Mouse (Mus musculus) kidney, postnatal 4 days (tissue): ENCODE measurements around the gene March9.
"Not testable (repeated sequence)": the region's sequence is repeated elsewhere in the genome, so short reads cannot be mapped to it uniquely, and the experiment has no call there.

Experiments used
- DNase-seq, 2 experiments: peaks; one replicate each; pipeline ENCODE4 v3.0.0; 2021; ENCODE audit warnings: mixed read lengths in 2 of 2

Gene March9

GRCm38 (mm10) chr10:127078677-127079575 is 18.9 kb upstream of the March9 start:
- peak; percentile 69 to 70 for DNase-seq

- DNase-seq = no peak
Observed at GRCm38 (mm10) chr10:127078001-127078676, 18.2 kb upstream of the March9 start.

DNA sequence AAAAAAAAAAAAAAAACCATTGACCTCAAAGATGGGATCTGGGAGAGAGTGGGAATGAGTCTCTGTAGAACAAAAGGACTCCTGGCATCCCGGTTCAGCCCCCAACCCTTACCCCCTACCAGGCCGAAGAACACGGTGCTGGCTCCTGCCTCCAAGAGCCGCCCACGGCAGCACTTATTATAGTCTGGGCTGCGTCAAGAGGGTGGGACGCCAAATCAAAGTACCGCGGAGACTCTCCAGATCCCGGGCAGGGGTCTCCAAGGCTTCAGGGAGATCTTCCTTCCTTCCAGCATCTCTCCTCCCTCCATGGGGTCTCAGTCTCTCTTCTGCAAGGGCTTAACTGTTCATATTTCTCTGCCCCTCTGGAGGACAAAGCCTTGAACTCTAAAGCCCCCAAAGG is 17.5 kb upstream of the March9 start:
- DNase-seq = no peak

DNA sequence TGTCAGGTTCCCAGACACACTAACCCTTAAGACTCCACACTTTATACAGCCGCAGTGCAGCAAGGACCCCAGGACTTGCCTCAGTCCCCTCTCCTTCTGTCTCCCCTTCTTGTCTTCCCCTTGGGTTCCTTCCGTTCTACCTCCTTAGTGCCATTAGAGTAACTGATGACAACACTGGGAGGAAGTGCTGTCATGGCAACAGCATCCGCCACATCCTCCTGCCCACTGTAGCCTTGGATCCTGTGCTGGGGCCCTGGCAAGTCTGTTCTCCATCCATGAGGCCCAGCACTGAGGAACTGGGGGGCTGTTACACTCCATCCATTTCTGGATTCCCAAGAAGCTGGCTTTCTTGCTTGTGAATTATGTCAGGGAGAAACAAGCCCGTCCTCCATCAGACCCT is 16.1 kb upstream of the March9 start:
- no peak for DNase-seq

DNA sequence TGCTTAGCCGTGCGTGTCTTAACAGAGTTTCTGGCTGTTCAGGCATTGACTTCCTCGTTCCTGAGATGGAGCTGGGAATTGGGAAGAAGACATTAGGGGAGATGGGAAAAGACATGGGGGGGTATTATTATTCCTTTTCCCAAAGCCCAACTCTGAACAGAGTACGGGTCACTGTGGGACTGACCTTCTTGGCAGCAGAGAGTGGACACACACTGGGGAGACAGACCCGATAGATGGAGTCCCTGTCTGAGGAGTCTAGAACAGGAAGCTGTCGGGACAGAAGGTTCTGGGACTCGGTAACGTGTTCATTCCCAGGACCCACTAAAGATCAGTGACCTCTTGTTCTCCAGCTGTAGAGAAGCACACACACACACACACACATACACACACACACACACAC is 15.7 kb upstream of the March9 start:
- DNase-seq = no peak

DNA sequence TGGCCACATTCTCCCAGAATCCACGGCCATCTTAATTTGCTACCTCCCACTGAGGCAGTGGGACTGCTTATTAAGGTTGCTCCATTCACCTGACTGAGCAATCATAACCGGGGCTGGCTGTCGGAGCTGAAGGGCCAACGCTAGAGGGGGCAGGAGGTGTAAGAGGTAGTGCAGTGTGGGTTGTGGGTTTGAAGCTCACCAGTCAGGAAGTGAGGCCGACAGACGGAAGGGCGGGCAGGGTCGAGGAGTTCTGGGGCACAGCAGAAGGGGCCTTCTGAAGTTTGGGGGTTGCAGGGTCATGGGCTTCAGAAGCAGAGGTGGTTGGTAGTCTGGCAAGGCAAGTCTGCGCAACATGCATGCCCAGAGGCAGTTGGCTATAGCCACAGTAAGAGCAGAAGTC is 15.1 kb upstream of the March9 start, which contains the start of gene Agap2:
Agap2 (plus strand) TSS at position 205 of the 400 bp plus-strand sequence.
- DNase-seq = no peak

DNA sequence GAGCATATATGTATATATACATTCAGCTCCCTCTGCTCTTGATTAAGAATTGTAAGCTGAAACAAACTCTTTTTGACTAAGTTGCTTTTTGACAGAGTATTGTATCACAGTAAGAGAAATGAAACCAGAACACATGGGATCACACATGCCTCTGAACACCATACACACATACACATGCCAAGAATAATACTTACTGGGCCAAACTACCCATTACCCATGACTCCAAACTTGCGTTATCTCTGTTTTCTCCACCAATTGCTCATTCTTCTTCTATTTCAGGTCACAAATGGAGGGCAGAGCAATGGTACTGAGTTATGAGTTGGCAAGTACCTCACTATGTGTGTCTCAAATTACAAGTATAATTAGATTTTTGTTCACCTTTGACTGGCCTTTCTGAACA is 14.0 kb upstream of the March9 start:
- DNase-seq = no peak

DNA sequence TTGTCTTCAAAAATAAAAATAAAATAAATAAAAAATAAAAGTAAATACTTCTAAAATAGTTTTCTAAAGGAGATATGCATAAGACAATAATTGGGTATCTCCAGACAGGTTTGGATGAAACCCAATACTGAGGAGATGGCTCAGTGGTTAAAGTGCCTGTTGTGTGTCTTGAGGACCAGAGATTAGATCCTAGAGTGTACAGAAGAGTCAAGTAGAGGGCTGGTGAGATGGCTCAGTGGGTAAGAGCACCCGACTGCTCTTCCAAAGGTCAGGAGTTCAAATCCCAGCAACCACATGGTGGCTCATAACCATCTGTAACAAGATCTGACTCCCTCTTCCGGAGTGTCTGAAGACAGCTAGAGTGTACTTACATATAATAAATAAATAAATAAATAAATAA is 13.0 kb upstream of the March9 start:
- DNase-seq = not testable (repeated sequence)

DNA sequence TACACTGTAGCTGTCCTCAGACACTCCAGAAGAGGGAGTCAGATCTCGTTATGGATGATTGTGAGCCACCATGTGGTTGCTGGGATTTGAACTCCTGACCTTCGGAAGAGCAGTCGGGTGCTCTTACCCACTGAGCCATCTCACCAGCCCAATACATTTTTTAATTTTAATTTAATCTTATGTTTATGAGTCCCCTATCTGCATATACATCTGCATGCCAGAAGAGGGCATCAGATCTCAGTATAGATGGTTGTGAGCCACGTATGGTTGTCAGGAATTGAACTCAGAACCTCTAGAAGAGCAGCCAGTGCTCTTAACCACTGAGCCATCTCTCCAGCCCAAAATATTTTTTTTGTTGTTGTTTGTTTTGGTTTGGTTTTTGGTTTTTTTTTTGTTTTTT is 12.3 kb upstream of the March9 start:
- DNase-seq = not testable (repeated sequence)

GRCm38 (mm10) chr10:127071203-127071602 is 11.2 kb upstream of the March9 start:
- no peak for DNase-seq

- peak; percentile 88 to 93 for DNase-seq
Observed at GRCm38 (mm10) chr10:127070190-127071121, 10.5 kb upstream of the March9 start, which contains the start of gene Tspan31. TSS of gene Tspan31 (minus strand) at chr10:127070264.

DNA sequence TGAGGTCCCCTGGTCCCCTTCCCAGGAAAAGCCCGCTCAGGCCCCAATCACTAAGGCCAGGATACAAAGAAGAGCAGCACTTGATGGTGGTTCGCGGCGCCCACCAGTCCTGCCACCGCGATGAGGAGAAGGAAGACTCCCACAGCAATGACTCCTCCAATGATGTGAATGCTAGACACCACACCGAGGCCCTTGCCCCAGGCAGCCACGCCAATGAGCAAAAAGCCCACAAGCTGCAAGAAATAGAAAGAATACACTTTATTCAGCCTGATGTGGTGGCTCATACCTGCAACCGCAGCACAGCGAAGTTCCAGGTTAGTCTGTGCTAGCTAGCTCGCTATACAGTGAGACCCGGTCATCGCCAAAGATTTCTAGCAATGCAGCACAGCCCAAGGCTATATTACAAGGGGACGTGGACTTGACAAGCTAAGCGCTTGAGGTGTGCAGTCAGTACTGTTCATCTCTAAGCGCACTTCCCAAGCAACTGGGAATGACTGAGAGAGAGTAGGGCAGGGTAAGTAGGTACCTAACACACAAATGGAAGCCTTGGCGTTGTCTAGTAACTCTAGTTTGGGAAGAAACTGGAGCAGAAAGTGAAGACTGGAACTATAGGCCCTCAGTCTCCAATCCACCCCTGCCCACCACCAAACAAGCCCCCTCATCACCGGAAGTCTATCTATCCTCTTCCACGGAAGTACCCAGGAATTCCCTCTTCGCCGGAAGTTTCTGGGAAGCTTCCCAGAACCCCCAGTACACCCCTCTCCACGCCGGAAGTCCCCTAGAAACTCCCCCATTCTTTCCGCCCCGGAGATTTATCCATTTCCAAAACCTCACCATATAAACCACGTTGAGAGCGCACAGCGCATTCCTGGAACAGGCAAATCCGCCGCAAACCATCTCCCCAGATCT is 9.6 kb upstream of the March9 start:
- no peak for DNase-seq

DNA sequence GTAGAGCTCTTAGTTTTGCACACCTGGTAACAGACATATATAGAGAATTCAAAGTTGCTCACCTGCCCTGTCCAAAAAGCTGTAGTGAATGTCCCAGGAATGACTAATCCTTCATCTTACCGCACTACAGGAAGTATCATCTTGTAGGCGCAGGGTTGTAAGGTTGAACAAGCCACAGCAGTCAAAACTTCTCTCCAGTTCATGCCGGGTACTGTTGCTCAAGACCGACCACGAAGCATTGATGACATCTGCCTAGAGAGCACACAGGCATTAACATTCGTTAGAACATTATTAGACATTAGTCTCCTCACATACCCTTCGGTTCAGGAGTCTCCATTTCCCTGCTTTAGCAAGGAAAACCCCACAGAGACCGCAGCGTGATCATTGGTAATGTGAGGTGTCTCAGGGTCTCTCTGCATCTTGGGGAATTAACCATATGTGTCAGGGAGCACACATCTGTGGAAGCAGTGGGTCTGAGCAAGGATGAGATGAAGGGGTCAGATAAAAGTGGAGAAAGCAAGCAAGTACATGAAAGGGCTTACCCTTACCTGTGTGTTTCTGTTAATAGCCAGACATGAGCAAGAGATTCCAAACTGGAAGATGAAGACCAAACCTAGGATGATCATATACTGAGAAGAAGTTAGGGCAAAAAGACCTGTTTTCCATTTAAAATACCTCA is 8.5 kb upstream of the March9 start:
- DNase-seq = no peak

- no peak for DNase-seq
Observed at GRCm38 (mm10) chr10:127066519-127067018, 6.6 kb upstream of the March9 start.

- no peak for DNase-seq
Observed at GRCm38 (mm10) chr10:127065981-127066380, 6.0 kb upstream of the March9 start.

- DNase-seq = no peak
Observed at GRCm38 (mm10) chr10:127063913-127064870, 4.2 kb upstream of the March9 start.

DNA sequence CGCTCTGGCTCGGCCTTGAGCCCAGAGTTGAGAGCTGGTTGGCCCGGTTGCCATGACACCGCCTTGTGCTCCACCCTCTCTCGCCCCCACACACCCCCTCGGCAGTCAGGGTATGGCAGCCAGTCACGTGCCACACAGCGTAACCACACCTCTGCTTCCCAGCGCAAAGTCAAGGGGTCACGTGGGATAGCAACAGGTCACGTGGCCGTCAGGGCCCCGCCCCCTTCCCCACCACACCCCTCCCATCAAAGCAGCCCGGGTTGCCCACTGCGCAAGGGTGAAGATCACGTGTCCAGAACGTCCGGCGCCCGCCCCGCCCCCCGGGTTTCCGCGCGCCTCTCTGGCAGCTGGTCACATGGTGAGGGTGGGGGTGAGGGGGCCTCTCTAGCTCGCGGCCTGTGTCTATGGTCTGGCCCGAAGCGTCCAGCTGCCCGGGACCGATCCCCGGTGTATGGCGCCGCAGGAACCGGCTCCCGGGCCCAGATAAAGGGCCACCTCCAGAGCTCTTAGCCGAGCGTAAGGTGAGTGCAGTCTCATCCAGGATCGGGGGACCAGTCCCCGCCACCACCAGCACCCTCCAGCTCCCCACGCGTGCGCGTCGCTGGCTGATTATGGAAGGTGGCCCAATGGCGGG is 3.4 kb upstream of the March9 start, which contains the start of gene Cdk4:
Cdk4 (plus strand) TSS at position 296 of the 634 bp plus-strand sequence.
- peak; percentile 99 to 100 for DNase-seq

DNA sequence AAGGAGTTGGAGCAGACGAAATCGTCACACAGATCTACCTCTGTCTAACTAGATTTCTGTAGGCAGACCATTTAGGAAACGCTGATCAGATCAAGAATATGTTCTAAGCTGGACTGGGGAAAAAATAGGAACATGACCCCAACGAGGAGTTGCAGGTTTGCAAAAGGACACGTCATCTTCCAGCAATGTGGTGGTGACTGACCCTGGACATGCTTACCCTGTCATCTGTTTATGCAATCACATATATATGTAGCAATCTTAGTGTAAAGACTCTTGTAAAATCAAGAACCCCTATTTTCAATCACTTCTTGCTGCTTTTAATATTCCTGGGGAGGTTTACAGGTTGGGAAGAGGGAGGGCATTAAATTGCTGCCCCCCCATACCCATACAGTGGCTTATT is 2.5 kb upstream of the March9 start:
- no peak for DNase-seq

GRCm38 (mm10) chr10:127062101-127062500 is 2.1 kb upstream of the March9 start:
- DNase-seq = not testable (repeated sequence)
